Mouse (Mus musculus): ENCODE data around the gene 2310061N02Rik.
"Not testable (repeated sequence)": the region's sequence is repeated elsewhere in the genome, so short reads cannot be mapped to it uniquely, and the experiment has no call there.

The 2310061N02Rik gene

GRCm38 (mm10) chr16:88707496-88708012, at the start of gene 2310061N02Rik:
TSS of gene 2310061N02Rik (minus strand) at chr16:88707962.
- no peak for DNase-seq (ENCODE audit: low spot score in 2 of 2)

GRCm38 (mm10) chr16:88751535-88751934, 43.8 kb upstream of the 2310061N02Rik start, which contains the start of gene Krtap13:
TSS of gene Krtap13 (minus strand) at chr16:88751635.
- not testable (repeated sequence) for DNase-seq (ENCODE audit: low spot score in 2 of 2)

DNA sequence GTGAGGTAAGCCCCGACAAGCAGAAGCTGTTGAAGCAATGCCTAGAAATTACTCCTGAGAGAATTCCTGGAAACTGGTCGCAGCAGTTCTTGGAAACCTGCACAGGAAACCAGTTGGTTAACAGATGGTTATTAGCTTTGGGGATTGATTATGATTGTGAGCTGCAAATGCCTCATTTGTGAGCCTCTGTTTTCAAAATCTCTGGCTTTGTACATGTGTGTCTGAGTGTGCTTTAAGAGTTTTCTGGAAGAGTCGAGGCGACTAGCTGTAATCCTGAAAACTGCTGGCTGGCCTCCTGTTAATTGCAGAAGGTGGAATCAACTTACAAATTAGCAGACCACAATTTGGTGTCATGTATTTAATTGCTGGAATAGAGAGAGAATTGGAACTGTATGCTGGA, 40.2 kb upstream of the 2310061N02Rik start:
- no peak for DNase-seq (ENCODE audit: low spot score in 2 of 2)

- DNase-seq (ENCODE audit: low spot score in 2 of 2) = no peak
These were observed 37.1 kb upstream of the 2310061N02Rik start for GRCm38 (mm10) chr16:88744750-88745340.

DNA sequence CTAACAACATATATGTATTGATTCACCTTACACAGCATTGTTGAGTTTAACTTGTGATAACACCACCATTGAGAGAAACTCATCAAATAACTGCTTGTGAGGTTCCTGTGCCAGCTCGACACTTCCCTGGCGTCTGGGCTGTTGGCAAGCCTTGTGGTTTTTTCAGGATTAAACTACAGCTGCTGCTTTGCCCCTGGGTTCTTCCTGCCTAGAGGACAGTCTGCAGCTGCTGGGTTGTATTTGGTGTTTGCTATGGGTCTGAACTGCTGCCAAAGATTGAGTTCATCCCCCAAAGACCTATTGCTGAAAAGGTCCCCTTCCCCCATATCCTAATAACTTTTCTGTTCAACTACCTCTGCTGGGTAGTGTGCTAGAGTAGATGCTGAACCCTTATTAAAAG, 27.6 kb upstream of the 2310061N02Rik start:
- DNase-seq (ENCODE audit: low spot score in 2 of 2) = no peak

DNA sequence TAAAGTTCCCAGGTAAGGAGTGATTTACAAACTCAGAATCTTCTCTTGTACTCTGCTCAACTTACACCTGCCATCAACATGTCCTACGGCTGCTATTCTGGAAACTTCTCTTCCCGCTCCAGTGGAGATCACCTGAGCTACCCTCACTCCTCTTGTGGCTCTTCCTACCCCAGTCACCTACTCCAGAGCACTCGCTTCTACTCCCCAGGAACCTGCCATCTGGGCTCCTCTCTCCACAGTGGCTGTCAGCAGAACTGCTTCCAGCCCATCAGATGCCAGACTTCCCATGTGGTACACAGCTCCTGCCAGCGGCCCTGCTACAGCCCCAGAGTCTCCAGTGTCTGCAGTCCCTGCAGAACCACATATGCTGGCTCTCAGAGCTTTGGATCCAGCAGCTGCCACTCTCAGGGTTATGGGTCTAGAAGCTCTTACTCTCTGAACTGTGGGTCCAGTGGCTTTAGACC, 21.1 kb upstream of the 2310061N02Rik start, which contains the start of gene Krtap13-1:
Krtap13-1 (plus strand) TSS at position 51 of the 464 bp plus-strand sequence.
- no peak for DNase-seq (ENCODE audit: low spot score in 2 of 2)

DNA sequence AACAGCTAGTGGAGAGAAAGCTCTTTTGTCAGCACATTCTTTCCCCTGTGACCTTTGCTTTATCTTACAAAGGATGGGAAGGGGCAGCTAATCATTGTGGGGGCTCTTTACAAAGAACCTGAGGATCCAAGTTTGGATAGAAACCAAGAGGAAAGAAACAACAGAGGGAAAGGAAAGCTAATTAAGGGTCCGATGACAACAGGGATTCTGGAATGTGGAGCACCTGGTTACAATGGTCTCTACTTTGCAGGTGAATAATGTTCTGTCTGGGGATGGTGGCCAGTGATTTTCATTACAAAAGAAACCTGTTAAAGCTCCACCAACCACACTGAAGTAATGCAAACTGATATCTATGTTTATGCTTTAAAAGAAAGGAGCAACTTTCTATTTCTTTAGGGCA, 12.3 kb upstream of the 2310061N02Rik start:
- DNase-seq (ENCODE audit: low spot score in 2 of 2) = no peak

DNA sequence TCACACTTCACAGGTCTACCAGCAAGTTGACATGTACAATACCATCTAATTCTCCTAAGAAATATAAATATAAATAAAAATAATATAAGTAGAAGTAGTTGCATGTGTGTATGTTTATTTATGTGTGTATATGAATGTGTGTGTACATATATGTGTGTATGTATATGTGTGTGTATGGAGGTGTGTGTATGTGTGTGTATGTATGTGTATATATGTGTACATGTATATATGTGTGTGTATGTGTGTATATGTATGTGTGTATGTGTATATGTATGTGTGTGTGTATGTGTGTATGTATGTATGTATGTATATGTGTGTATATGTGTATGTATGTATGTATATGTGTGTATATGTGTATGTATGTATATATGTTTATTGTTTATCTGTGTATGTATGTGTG, 8.8 kb upstream of the 2310061N02Rik start:
- no peak for DNase-seq (ENCODE audit: low spot score in 2 of 2)

DNA sequence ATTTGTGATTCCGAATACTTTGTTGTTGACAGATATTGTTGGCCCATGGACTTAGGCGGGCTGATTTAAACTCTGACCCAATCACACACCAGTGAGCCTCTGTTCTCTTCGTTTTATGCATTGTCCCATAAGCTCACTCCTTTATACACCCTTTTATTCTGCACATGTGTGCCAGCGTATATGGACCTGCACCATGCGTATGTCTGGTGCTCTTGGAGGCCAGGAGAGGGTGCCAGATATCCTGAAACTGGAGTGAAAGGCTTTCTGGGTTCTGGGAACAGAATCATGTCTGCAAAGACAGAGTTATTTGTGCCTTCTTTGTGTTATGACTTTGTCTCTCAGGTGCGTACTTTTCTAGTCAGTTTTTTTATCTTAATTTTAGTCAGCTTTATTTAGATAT, 3.5 kb upstream of the 2310061N02Rik start:
- no peak for DNase-seq (ENCODE audit: low spot score in 2 of 2)

DNA sequence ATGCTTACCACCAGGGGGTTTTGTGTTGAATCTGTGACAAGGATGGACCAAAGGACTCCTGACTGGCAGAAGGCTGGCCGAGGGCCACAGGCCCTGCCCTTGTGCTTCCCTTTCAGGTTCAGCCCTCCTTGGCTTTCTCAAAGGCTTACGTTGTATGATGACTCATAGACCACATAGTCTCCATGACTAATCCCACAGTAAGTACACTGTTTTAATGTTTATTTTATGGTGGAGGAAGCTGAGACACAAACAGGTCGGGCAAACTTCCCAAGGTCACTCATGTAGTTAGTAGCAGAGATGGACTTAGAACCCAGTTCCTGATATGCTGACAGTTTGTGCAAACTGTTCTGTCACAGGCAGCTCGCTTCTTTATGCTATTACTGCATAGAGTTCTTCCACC, 3.0 kb upstream of the 2310061N02Rik start:
- DNase-seq (ENCODE audit: low spot score in 2 of 2) = no peak

DNA sequence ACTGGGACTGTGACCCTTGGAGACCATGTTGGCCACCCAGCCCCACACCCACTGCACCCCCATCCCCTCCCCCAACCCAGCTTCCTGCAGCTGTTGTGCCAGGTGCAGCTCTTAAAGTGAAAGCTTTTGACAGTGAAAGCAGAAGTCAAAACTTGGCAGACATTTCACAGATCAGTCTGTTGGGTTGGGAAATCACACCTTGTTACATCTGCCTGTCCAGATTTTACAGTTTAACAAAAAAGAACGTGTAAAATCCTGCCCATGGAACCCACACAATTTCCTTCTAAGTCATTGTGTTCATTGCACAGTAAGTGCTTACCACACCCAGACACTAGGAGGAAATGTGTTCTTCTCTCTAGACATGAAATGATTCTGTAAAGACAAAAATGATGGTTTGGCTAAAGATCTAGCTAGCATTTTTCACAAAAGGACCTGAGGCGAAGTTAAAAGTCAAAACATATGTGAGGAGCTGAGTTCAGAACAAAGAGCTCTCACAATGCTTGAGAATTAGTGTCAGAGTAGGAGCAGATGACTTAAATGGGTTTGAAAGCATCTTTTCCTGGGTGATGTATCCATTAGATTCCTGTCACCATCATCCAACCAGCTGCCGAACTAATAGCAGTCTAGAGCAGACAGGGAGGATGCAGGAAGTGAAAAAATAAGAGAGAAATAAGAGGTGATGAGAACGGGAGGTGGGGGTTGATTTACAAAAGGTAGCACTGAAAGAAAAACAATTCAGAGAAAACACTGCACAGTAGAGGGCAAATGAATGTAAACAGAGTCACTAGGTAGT, 6.5 kb downstream of the 2310061N02Rik start:
- DNase-seq (ENCODE audit: low spot score in 2 of 2) = no peak

GRCm38 (mm10) chr16:88696256-88696655, 11.5 kb downstream of the 2310061N02Rik start:
- DNase-seq (ENCODE audit: low spot score in 2 of 2) = no peak

DNA sequence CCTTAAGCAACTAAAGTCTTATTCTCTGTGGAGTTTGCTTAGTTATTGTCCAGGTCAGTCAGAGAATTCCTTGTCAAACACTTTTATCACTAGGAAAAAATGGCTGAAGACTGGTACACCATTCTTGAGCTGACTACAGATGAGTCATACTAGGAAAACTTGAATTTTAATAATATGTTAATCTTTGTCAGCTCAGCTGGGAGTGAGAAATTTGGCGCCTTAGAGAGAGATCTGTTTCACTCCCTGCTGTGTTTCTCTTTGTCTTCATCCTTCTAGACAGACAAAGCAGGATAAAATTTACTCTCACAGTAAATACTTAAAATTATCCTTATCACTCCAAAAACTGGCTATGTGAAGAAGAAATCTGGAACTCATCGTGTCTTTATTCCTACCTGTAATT, 26.5 kb downstream of the 2310061N02Rik start:
- DNase-seq (ENCODE audit: low spot score in 2 of 2) = no peak

GRCm38 (mm10) chr16:88679099-88679498, 28.7 kb downstream of the 2310061N02Rik start:
- DNase-seq (ENCODE audit: low spot score in 2 of 2) = no peak

- DNase-seq (ENCODE audit: low spot score in 2 of 2) = no peak
These were observed 36.2 kb downstream of the 2310061N02Rik start, which contains the start of gene Krtap27-1 for GRCm38 (mm10) chr16:88671571-88671970. TSS of gene Krtap27-1 (minus strand) at chr16:88671671.

- no peak for DNase-seq (ENCODE audit: low spot score in 2 of 2)
These were observed 50.3 kb downstream of the 2310061N02Rik start for GRCm38 (mm10) chr16:88657426-88657825.
